Mouse (Mus musculus) embryonic fibroblast, embryonic 13.5 days (primary cell): ENCODE data around the gene Dgcr2.

Source experiments
- CTCF ChIP-seq: IDR thresholded peaks from 2 replicates; pipeline ENCODE4 v1.5.1; 2011; ENCODE audit warnings: mild to moderate bottlenecking, control low read depth, low read length, moderate library complexity, borderline replicate concordance; ENCODE audit not compliant: insufficient read depth
- POLR2A ChIP-seq: IDR thresholded peaks from 2 replicates; pipeline ENCODE4 v1.6.1; 2011; ENCODE audit warnings: low read depth, mild to moderate bottlenecking, control low read depth, low read length, moderate library complexity

- TF ChIP-seq CTCF (no peak), POLR2A (no peak)
These were observed 32.6 kb downstream of the Dgcr2 start for GRCm38 (mm10) chr16:17865770-17866169.
